In genomic region chr11:76570741-76571612, GRCm38 (mm10) we compare ENCODE assay signal across 8 mouse cellular contexts. TPM values are rescaled to one million over a fixed set of nuclear protein-coding genes. Genes with fewer than 3 reads are reported as not detected.
DNase-seq lines count a peak whose midpoint lies in the region; ATAC-seq and TF ChIP-seq lines count a peak whose summit lies in the region.

No protein-coding gene starts in this region.

- 2% methylated on average over 56 of the region's 66 CpGs for WGBS in lung, adult 2 months
- 3% methylated on average over 62 of the region's 66 CpGs for WGBS in liver, postnatal 0 days (ENCODE audit: insufficient replicate concordance)

- no peaks in the 10 kb centered on the region for H3K4me1 ChIP-seq in lung, adult 2 months (ENCODE audit: control insufficient read depth, insufficient read depth, low read length)
- H3K4me1 ChIP-seq in brown adipose tissue, adult 24 weeks (ENCODE audit: control insufficient read depth, insufficient read depth, insufficient read length, low read length), result peaks cover 4% of the 10 kb centered on the region
- peaks cover 6% of the 10 kb centered on the region for H3K4me1 ChIP-seq in liver, postnatal 0 days (ENCODE audit: insufficient read depth)

- peaks cover 42% of the 10 kb centered on the region for H3K27me3 ChIP-seq in liver, postnatal 0 days (ENCODE audit: insufficient read depth, low read length)

- DNase-seq in lung, adult 2 months, result peak; percentile 16
- no peak for DNase-seq in lung, adult 18-20 months
- DNase-seq in frontal cortex, postnatal 10 days (ENCODE audit: low spot score in 2 of 2), result peak; percentile 73 to 74
- peak; percentile 17 to 60 for DNase-seq in kidney, postnatal 25 days
- peak; percentile 22 for DNase-seq in liver, postnatal 0 days
- DNase-seq in right cerebral cortex, postnatal 36 days (ENCODE audit: low spot score in 2 of 2), result peak; percentile 55 to 66
- no peak for DNase-seq in B cell, adult 2 months

- no peak for TF ChIP-seq EP300 in liver, postnatal 0 days (IDR thresholded peaks at IDR 0.05; ENCODE audit: low read depth)

- H3K27ac ChIP-seq in brown adipose tissue, adult 24 weeks (replicated peaks; ENCODE audit: low read depth, low read length), result no peak overlapping the region
- H3K27ac ChIP-seq in liver, postnatal 0 days (ENCODE audit: low read depth), result no peak overlapping the region

- peak overlapping the region; percentile 26 for H3K4me3 ChIP-seq in lung, adult 2 months (replicated peaks; ENCODE audit: extremely low read depth, low read depth, low read length)
- H3K4me3 ChIP-seq in brown adipose tissue, adult 24 weeks (ENCODE audit: insufficient read depth, low read depth, low read length), result peak overlapping the region; percentile 46
- H3K4me3 ChIP-seq in liver, postnatal 0 days (ENCODE audit: low read depth, low read length), result peak overlapping the region; percentile 47

- TF ChIP-seq CTCF in lung, adult 2 months (IDR thresholded peaks at IDR 0.05; ENCODE audit: insufficient read depth, low read length), result no peak
- no peak for TF ChIP-seq CTCF in liver, postnatal 0 days (IDR thresholded peaks at IDR 0.05; ENCODE audit: low read depth)

- no peaks in the 10 kb centered on the region for H3K36me3 ChIP-seq in liver, postnatal 0 days (replicated peaks; ENCODE audit: insufficient read depth, low read length)

- no peaks in the 10 kb centered on the region for H3K9me3 ChIP-seq in liver, postnatal 0 days (ENCODE audit: low read length)

- peak; percentile 21; the same call in 1 of the 2 replicates for ATAC-seq in liver, postnatal 0 days

- TF ChIP-seq POLR2A in lung, adult 2 months (IDR thresholded peaks at IDR 0.05; ENCODE audit: borderline replicate concordance, extremely low read depth, low read depth, low read length), result no peak

- H3K4me2 ChIP-seq in liver, postnatal 0 days (ENCODE audit: low read depth, low read length), result peak overlapping the region; percentile 77

- no peak overlapping the region for H3K9ac ChIP-seq in liver, postnatal 0 days (replicated peaks)

RNA-seq across cellular contexts. Expression of gene Abr, which starts 51.1 kb away (rescaled TPM):
- 53.5 and 54.8 TPM in 2 replicates for polyA plus RNA-seq in lung, adult 2 months (2012; rRNA removed)
- 2.4 and 3.6 TPM in 2 replicates for polyA plus RNA-seq in brown adipose tissue, adult 24 weeks (2012; ENCODE audit: insufficient read depth, insufficient read length, missing spikeins)
- polyA plus RNA-seq in liver, postnatal 0 days (2015; fragmentation: Nextera tagmentation; extraction: Ambion mirVana), result 3.4 and 3.6 TPM in 2 replicates

Comparison
In these comparisons a context has a peak if more than half of its experiments do, and no peak if none do; other contexts are left out.
1. DNase-seq: peak in lung, adult 2 months (single experiment), frontal cortex, postnatal 10 days (2 of 2), kidney, postnatal 25 days (2 of 2), liver, postnatal 0 days (single experiment) and right cerebral cortex, postnatal 36 days (2 of 2); none in lung, adult 18-20 months (0 of 2) and B cell, adult 2 months (0 of 2).
2. RNA of gene Abr, which starts 51.1 kb away (polyA plus RNA-seq): 53.5 to 54.8 TPM in lung, adult 2 months; 3.4 to 3.6 TPM in liver, postnatal 0 days and 2.4 to 3.6 TPM in brown adipose tissue, adult 24 weeks; every median in the first group is over 10 times any median in the second.
3. Peak in every context shown above with its lines, with median percentiles within 50 percentile points of each other: H3K4me3 ChIP-seq.